Mouse (Mus musculus): ENCODE data around the gene Mest. TPM values are rescaled to one million over a fixed set of nuclear protein-coding genes. Genes with fewer than 3 reads are reported as not detected.

Gene Mest
- polyA plus RNA-seq, 1 experiment from 2014 or later = 1,099 TPM

- H3K9ac ChIP-seq (ENCODE audit: low read depth, low read length) = peak overlapping the region; percentile 45
- ATAC-seq (replicated peaks; ENCODE audit: low FRiP score, low read depth) = no peak
- WGBS = 53% methylated on average over 15 of the region's 15 CpGs
- 0 out of 2 replicates have a peak overlapping the region, but pooled peaks have one; percentile 9 for H3K4me3 ChIP-seq (replicated peaks; ENCODE audit: low read depth, low read length)
- H3K27ac ChIP-seq = peak overlapping the region; percentile 81
- no peaks in the 10 kb centered on the region for H3K27me3 ChIP-seq (ENCODE audit: insufficient read depth, low read length)
- H3K4me1 ChIP-seq (replicated peaks; ENCODE audit: insufficient read depth, low read length) = 0 out of 2 replicates have a peak, but pooled peaks cover 4% of the 10 kb centered on the region
- DNase-seq (ENCODE audit: low spot score) = no peak
- no peak for TF ChIP-seq CTCF (IDR thresholded peaks at IDR 0.05; ENCODE audit: low read depth)
- H3K9me3 ChIP-seq (replicated peaks; ENCODE audit: low read length) = peaks cover 24% of the 10 kb centered on the region
- H3K4me2 ChIP-seq (ENCODE audit: low read length) = peak overlapping the region; percentile 63
- no peaks in the 10 kb centered on the region for H3K36me3 ChIP-seq (ENCODE audit: insufficient read depth, low read length)
Observed at GRCm38 (mm10) chr6:30735728-30736371, 12.5 kb downstream of the Mest start.

GRCm38 (mm10) chr6:30736372-30736762 lies 13.0 kb downstream of the Mest start:
- ATAC-seq (replicated peaks; ENCODE audit: low FRiP score, low read depth) (peak; percentile 19; the same call in 1 of the 2 replicates), DNase-seq (ENCODE audit: low spot score) (peak; percentile 88)
- Histone ChIP-seq H3K27me3 (ENCODE audit: insufficient read depth, low read length) (no peaks in the 10 kb centered on the region), H3K27ac (peak overlapping the region; percentile 81), H3K9me3 (replicated peaks; ENCODE audit: low read length) (peaks cover 24% of the 10 kb centered on the region), H3K4me2 (ENCODE audit: low read length) (peak overlapping the region; percentile 63), H3K4me3 (replicated peaks; ENCODE audit: low read depth, low read length) (no peak overlapping the region), H3K9ac (ENCODE audit: low read depth, low read length) (no peak overlapping the region), H3K4me1 (replicated peaks; ENCODE audit: insufficient read depth, low read length) (0 out of 2 replicates have a peak, but pooled peaks cover 4% of the 10 kb centered on the region), H3K36me3 (ENCODE audit: insufficient read depth, low read length) (no peaks in the 10 kb centered on the region)
- TF ChIP-seq CTCF (IDR thresholded peaks at IDR 0.05; ENCODE audit: low read depth) = no peak
- 53% methylated on average over 13 of the region's 13 CpGs for WGBS

- peak; percentile 78 for TF ChIP-seq CTCF (IDR thresholded peaks at IDR 0.05; ENCODE audit: low read depth)
- 0 out of 2 replicates have a peak, but pooled peaks cover 4% of the 10 kb centered on the region for H3K4me1 ChIP-seq (replicated peaks; ENCODE audit: insufficient read depth, low read length)
- no peaks in the 10 kb centered on the region for H3K27me3 ChIP-seq (ENCODE audit: insufficient read depth, low read length)
- H3K36me3 ChIP-seq (ENCODE audit: insufficient read depth, low read length) = no peaks in the 10 kb centered on the region
- H3K9me3 ChIP-seq (replicated peaks; ENCODE audit: low read length) = peaks cover 24% of the 10 kb centered on the region
- H3K4me3 ChIP-seq (replicated peaks; ENCODE audit: low read depth, low read length) = peak overlapping the region; percentile 57
- peak; percentile 92 for DNase-seq (ENCODE audit: low spot score)
- H3K4me2 ChIP-seq (ENCODE audit: low read length) = peak overlapping the region; percentile 63
- peak overlapping the region; percentile 18; the same call in 1 of the 2 replicates for H3K9ac ChIP-seq (ENCODE audit: low read depth, low read length)
- ATAC-seq (replicated peaks; ENCODE audit: low FRiP score, low read depth) = peak; percentile 60
- H3K27ac ChIP-seq = peak overlapping the region; percentile 81
- 44% methylated on average over 29 of the region's 29 CpGs for WGBS
Observed at GRCm38 (mm10) chr6:30736864-30737547, 13.7 kb downstream of the Mest start.

GRCm38 (mm10) chr6:30737548-30738463 lies 14.5 kb downstream of the Mest start:
- peaks cover 24% of the 10 kb centered on the region for H3K9me3 ChIP-seq (replicated peaks; ENCODE audit: low read length)
- peak overlapping the region; percentile 76 for H3K27ac ChIP-seq
- 0 out of 2 replicates have a peak, but pooled peaks cover 5% of the 10 kb centered on the region for H3K36me3 ChIP-seq (ENCODE audit: insufficient read depth, low read length)
- peak overlapping the region; percentile 63 for H3K4me2 ChIP-seq (ENCODE audit: low read length)
- no peaks in the 10 kb centered on the region for H3K27me3 ChIP-seq (ENCODE audit: insufficient read depth, low read length)
- TF ChIP-seq CTCF (IDR thresholded peaks at IDR 0.05; ENCODE audit: low read depth) = peak; percentile 27; the same call in 1 of the 2 replicates
- H3K9ac ChIP-seq (ENCODE audit: low read depth, low read length) = peak overlapping the region; percentile 69
- DNase-seq (ENCODE audit: low spot score) (peak; percentile 89), ATAC-seq (replicated peaks; ENCODE audit: low FRiP score, low read depth) (peak; percentile 45)
- peak overlapping the region; percentile 57 for H3K4me3 ChIP-seq (replicated peaks; ENCODE audit: low read depth, low read length)
- WGBS = 55% methylated on average over 63 of the region's 66 CpGs
- H3K4me1 ChIP-seq (replicated peaks; ENCODE audit: insufficient read depth, low read length) = 0 out of 2 replicates have a peak, but pooled peaks cover 4% of the 10 kb centered on the region

GRCm38 (mm10) chr6:30738464-30739006 lies 15.2 kb downstream of the Mest start:
- TF ChIP-seq CTCF (IDR thresholded peaks at IDR 0.05; ENCODE audit: low read depth) = no peak
- Histone ChIP-seq H3K27ac (peak overlapping the region; percentile 71), H3K9me3 (replicated peaks; ENCODE audit: low read length) (peaks cover 24% of the 10 kb centered on the region), H3K4me1 (replicated peaks; ENCODE audit: insufficient read depth, low read length) (no peaks in the 10 kb centered on the region), H3K4me3 (replicated peaks; ENCODE audit: low read depth, low read length) (peak overlapping the region; percentile 57), H3K4me2 (ENCODE audit: low read length) (peak overlapping the region; percentile 63), H3K27me3 (ENCODE audit: insufficient read depth, low read length) (no peaks in the 10 kb centered on the region), H3K9ac (ENCODE audit: low read depth, low read length) (peak overlapping the region; percentile 69), H3K36me3 (ENCODE audit: insufficient read depth, low read length) (peaks cover 12% of the 10 kb centered on the region)
- WGBS = 50% methylated on average over 20 of the region's 20 CpGs
- DNase-seq (ENCODE audit: low spot score) (no peak), ATAC-seq (replicated peaks; ENCODE audit: low FRiP score, low read depth) (no peak)

Measured in kidney, postnatal 0 days (tissue).